Mouse (Mus musculus) lung, embryonic 15.5 days (tissue): ENCODE measurements around the gene Trip4. TPM values are rescaled to one million over a fixed set of nuclear protein-coding genes. Genes with fewer than 3 reads are reported as not detected.

Experiments
- ATAC-seq: fragments of 200-750 bp; cut with Nextera tagmentation; 2 replicates; pipeline ENCODE4 v1.8.0; 2017; ENCODE audit warnings: moderate number of reproducible peaks, borderline replicate concordance; ENCODE audit not compliant: low FRiP score, low TSS enrichment; ENCODE audit errors: extremely low read depth
- H3K27ac ChIP-seq: fragments of 300-500 bp; sonication (generic); 2 replicates; pipeline ENCODE4 v1.5.1; 2015; ENCODE audit warnings: moderate library complexity, mild to moderate bottlenecking, inconsistent platforms
- H3K27me3 ChIP-seq: fragments of 300-500 bp; sonication (generic); 2 replicates; pipeline ENCODE4 v1.6.1; 2015; ENCODE audit warnings: inconsistent platforms
- H3K36me3 ChIP-seq: fragments of 300-500 bp; sonication (generic); 2 replicates; pipeline ENCODE4 v1.6.1; 2015; ENCODE audit warnings: inconsistent platforms
- H3K4me1 ChIP-seq: fragments of 300-500 bp; sonication (generic); 2 replicates; pipeline ENCODE4 v1.6.1; 2015; ENCODE audit warnings: inconsistent platforms
- H3K4me2 ChIP-seq: fragments of 300-500 bp; sonication (generic); 2 replicates; pipeline ENCODE4 v1.6.1; 2015; ENCODE audit warnings: inconsistent platforms, mild to moderate bottlenecking, moderate library complexity
- H3K4me3 ChIP-seq: fragments of 300-500 bp; sonication (generic); 2 replicates; pipeline ENCODE4 v1.5.1; 2015; ENCODE audit warnings: mild to moderate bottlenecking, inconsistent platforms
- H3K9ac ChIP-seq: fragments of 300-500 bp; sonication (generic); 2 replicates; pipeline ENCODE4 v1.6.1; 2015; ENCODE audit warnings: inconsistent platforms
- H3K9me3 ChIP-seq: fragments of 300-500 bp; sonication (generic); 2 replicates; pipeline ENCODE4 v1.6.1; 2016; ENCODE audit warnings: inconsistent platforms
- WGBS: fragments of 180-500 bp; shearing (Covaris S2); methylation state at CpG from one replicate; pipeline ENCODE4 v1.1.7; 2015; 5-methylcytosine and 5-hydroxymethylcytosine counted together
- polyA plus RNA-seq: library from polyadenylated mRNA; unstranded; fragments of >200 nt; fragmentation: Nextera tagmentation; extraction: Ambion mirVana; gene quantifications from 2 replicates; pipeline ENCODE4 v1.2.1, GENCODE M21; 2015

The Trip4 gene
- 31.5 and 32.3 TPM in 2 replicates for polyA plus RNA-seq

DNA sequence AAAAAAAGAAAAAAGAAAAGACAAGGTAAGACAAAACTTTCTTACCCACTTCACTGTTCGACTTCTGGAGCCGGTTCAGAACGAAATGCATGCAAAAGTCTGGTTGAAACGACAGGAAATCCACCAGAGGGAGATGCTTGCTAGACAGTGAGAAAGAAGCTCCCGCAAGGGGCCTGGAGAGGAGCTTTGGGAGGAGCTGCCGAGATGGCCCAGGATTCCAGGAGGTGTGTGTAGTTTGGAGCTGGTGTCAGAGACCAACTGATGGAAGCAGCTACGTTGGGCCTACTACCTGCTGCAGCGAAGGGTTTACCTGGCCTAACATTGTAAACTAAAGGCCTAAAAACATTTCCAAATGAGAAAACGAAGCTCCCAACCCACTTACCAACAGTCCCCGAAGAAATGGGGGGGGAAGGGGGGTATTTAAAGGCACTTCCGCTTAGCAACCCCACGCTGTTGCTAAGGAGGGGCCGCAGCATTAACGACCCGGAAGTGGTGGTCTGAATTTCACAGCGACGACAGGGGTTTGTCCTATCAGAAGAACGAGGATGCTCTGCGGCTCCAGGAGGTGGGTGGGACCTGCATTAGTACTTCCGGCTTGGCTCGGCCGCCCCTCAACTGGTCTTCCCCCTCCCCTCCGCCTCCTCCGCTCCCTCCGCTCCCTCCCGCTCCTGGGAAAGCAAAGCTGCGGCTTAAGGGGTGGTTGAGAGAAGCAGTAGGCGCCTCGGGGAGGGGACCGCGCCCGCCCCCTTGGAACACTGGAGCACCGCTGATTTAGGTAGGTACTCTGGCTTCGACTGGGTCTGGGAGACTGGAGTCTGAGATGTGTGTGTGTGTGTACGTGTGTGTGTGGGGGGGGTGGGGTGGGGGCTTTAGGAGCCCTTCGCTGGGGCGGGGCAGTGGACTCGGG, at the start of gene Trip4, which contains the start of gene Csnk1g1:
TSS of gene Trip4 (minus strand) at position 401 of the 907 bp plus-strand sequence.
TSS of gene Csnk1g1 (plus strand) at position 531 of the 907 bp plus-strand sequence.
- Histone ChIP-seq H3K27me3 (no peaks in the 10 kb centered on the region), H3K9ac (peak within 1 kb of the TSS; percentile 83), H3K36me3 (peaks cover 14% of the 10 kb centered on the region), H3K27ac (peak within 1 kb of the TSS; percentile 94), H3K9me3 (no peaks in the 10 kb centered on the region), H3K4me3 (peak within 1 kb of the TSS; percentile 86), H3K4me2 (peak within 1 kb of the TSS; percentile 78), H3K4me1 (peaks cover 10% of the 10 kb centered on the region; the same call in 1 of the 2 replicates)
- under 1% methylated on average over 38 of the region's 38 CpGs for WGBS
- peak; percentile 99 for ATAC-seq

DNA sequence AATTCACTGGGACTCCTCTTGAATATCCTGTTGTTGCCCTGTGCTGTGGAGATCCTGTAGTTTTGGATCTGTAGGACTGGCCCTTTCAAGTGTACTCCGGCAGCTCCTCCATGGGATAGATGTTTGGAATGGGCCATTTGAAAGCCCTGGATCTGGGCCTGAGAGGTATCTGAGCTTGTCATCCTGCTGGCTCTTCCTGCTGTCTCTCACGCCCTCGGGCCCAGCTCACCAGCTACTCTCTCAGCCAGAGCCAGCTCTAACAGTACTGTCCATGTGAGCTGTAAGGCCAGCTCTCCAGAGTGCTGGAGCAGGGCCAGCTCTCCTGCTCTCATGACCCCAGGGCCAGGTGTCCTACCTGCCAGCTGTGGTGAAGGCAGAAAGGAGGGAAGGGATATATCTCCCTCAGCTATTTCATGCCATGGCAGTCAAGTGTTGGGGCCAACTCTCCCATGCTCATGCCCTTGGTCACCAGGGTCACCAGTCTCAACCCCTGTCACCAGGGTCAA, 42.5 kb upstream of the Trip4 start:
- Histone ChIP-seq H3K4me1 (no peaks in the 10 kb centered on the region), H3K9me3 (no peaks in the 10 kb centered on the region), H3K36me3 (no peaks in the 10 kb centered on the region), H3K4me3 (no peak overlapping the region), H3K27me3 (no peaks in the 10 kb centered on the region), H3K27ac (no peak overlapping the region), H3K4me2 (no peak overlapping the region), H3K9ac (no peak overlapping the region)
- WGBS, result 78% methylated on average over 3 of the region's 3 CpGs
- ATAC-seq, result no peak

DNA sequence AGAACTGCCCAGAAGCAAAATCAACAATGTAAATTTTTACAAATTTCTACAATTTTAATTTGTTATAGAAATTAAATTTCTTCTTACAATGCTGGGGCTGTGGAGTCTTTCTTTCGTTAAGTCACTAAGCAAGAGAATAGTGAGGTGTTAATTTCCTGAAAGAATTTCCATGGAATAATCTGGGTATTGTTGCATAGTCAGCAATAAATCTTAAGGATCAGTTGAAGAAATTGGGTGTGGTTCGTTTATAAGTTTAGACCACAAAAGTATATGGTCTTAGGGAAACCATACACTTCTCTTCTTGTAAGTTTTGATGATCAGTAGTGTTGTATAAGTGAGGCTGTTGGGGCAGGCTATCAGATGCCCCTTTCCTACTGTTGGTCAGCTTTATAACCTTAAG, 29.0 kb upstream of the Trip4 start:
- 92% methylated on average over 2 of the region's 2 CpGs for WGBS
- H3K4me3 ChIP-seq, result no peak overlapping the region
- ATAC-seq, result no peak

DNA sequence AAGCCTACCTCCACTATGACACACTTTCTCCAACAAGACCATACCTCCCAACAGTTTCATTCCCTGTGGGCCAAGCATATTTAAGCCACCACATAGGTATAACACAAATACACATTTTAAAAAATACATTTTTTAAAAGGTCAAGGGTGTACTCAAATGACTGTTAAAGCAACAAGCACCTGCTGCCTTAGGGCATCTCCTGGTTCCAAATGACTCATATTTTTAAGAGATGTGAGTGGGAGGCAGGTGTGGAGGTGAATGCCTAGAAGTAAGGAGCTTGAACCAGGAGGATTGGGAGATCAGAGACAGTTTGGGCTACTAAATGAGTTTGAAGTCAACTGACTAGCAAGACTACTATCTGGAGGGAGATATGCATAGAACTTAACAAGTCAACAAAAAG, 21.2 kb upstream of the Trip4 start:
- H3K9ac ChIP-seq, result no peak overlapping the region
- no peak overlapping the region for H3K4me3 ChIP-seq
- H3K27me3 ChIP-seq, result no peaks in the 10 kb centered on the region
- no peaks in the 10 kb centered on the region for H3K9me3 ChIP-seq
- no peak overlapping the region for H3K4me2 ChIP-seq
- H3K36me3 ChIP-seq, result no peaks in the 10 kb centered on the region
- no peaks in the 10 kb centered on the region for H3K4me1 ChIP-seq
- no peak for ATAC-seq
- H3K27ac ChIP-seq, result no peak overlapping the region

More for the DNA sequence above, 29.0 kb upstream of the Trip4 start:
- H3K4me2 ChIP-seq, result no peak overlapping the region
- no peaks in the 10 kb centered on the region for H3K9me3 ChIP-seq
- no peaks in the 10 kb centered on the region for H3K36me3 ChIP-seq
- no peak overlapping the region for H3K27ac ChIP-seq
- H3K4me1 ChIP-seq, result no peaks in the 10 kb centered on the region
- H3K9ac ChIP-seq, result no peak overlapping the region
- H3K27me3 ChIP-seq, result no peaks in the 10 kb centered on the region

DNA sequence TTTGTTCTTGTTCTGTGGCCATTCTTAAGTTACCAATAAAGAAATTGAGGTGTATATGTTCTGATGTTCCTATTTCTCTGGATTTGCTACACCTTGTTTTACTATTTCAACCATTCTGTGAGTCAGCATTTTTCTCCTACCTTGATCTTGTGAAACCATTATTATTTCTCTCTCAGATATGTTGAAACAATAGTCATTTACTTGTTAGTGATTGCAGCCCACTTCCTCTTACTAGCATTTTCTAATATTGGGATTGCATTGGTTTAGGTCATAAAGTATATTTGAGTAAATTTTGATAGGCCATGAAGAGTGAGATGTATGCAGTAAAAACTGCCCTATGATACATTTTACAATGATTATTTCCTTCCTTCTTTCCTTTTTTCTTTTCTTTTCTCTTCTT, 19.9 kb upstream of the Trip4 start:
- H3K4me1 ChIP-seq, result no peaks in the 10 kb centered on the region
- ATAC-seq, result no peak
- no peaks in the 10 kb centered on the region for H3K9me3 ChIP-seq
- no peak overlapping the region for H3K27ac ChIP-seq
- H3K27me3 ChIP-seq, result no peaks in the 10 kb centered on the region
- no peak overlapping the region for H3K4me3 ChIP-seq
- no peak overlapping the region for H3K9ac ChIP-seq
- H3K4me2 ChIP-seq, result no peak overlapping the region
- no peaks in the 10 kb centered on the region for H3K36me3 ChIP-seq

DNA sequence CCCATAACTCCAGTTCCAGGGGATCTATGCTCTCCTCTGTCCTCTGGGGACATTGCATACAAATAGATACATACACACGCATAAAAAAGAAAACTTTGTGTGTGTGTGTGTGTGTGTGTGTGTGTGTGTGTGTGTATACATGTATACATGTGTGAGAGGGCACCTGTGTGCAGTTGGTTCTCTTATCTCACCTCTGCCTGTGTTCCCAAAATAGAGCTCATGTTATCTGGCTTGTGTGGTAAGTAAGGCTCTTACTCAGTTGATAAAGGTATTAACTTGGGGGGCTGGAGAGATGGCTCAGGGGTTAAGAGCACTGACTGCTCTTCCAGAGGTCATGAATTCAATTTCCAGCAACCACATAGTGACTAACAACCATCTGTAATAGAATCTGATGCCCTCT, 8.4 kb upstream of the Trip4 start:
- no peak overlapping the region for H3K4me2 ChIP-seq
- no peak overlapping the region for H3K27ac ChIP-seq
- no peaks in the 10 kb centered on the region for H3K9me3 ChIP-seq
- H3K36me3 ChIP-seq, result no peaks in the 10 kb centered on the region
- ATAC-seq, result no peak
- no peaks in the 10 kb centered on the region for H3K27me3 ChIP-seq
- no peaks in the 10 kb centered on the region for H3K4me1 ChIP-seq
- no peak overlapping the region for H3K4me3 ChIP-seq
- no peak overlapping the region for H3K9ac ChIP-seq
- 79% methylated on average over 1 of the region's 1 CpGs for WGBS

DNA sequence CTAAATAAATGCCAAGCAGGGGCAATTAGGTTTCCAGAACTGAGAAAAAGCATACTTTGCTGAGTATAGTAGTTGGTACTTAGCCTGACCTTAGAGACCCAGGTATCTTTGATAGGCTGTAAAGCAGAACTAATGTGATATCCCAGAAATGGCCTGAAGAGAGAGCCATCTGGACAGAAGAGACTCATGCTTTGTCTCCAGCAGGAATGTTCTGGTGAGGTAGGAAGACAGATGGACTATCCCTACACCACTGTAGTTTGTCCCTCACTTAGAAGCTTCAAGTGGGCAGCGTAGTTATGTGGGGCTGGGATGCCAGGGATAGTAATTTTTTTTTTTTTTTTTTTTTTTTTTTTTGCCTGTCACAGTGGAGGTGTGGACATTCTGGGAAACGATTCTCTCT, 5.4 kb upstream of the Trip4 start:
- Histone ChIP-seq H3K36me3 (no peaks in the 10 kb centered on the region), H3K27ac (no peak overlapping the region), H3K9me3 (no peaks in the 10 kb centered on the region), H3K9ac (no peak overlapping the region), H3K4me3 (no peak overlapping the region), H3K4me1 (peaks cover 6% of the 10 kb centered on the region; the same call in 1 of the 2 replicates), H3K4me2 (no peak overlapping the region), H3K27me3 (no peaks in the 10 kb centered on the region)
- ATAC-seq, result no peak
- 80% methylated on average over 2 of the region's 2 CpGs for WGBS

DNA sequence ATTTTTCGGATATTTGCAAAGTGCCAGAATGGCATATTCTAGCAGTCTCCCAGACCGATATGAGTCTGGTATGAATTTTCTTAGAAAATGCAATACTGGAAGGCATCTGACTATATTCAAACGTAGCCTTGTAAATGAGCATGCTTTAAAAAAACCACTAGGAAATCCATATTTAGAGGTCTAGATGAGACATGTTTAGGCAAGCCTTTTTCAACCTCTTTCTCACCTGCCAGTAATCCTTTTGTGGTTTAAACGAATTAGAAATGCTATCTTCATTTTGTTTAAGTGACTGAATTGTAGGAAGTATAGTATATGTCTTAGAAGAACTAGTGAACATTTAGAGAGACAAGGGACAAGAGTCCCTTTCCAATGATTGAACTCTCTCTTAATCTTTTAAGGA, 1.2 kb upstream of the Trip4 start:
- no peaks in the 10 kb centered on the region for H3K9me3 ChIP-seq
- H3K4me1 ChIP-seq, result peaks cover 10% of the 10 kb centered on the region; the same call in 1 of the 2 replicates
- no peak for ATAC-seq
- peak overlapping the region; percentile 86 for H3K4me3 ChIP-seq
- peak overlapping the region; percentile 78 for H3K4me2 ChIP-seq
- H3K36me3 ChIP-seq, result peaks cover 7% of the 10 kb centered on the region
- H3K27ac ChIP-seq, result peak overlapping the region; percentile 94
- 7% methylated on average over 4 of the region's 4 CpGs for WGBS
- peak overlapping the region; percentile 83 for H3K9ac ChIP-seq
- H3K27me3 ChIP-seq, result no peaks in the 10 kb centered on the region

DNA sequence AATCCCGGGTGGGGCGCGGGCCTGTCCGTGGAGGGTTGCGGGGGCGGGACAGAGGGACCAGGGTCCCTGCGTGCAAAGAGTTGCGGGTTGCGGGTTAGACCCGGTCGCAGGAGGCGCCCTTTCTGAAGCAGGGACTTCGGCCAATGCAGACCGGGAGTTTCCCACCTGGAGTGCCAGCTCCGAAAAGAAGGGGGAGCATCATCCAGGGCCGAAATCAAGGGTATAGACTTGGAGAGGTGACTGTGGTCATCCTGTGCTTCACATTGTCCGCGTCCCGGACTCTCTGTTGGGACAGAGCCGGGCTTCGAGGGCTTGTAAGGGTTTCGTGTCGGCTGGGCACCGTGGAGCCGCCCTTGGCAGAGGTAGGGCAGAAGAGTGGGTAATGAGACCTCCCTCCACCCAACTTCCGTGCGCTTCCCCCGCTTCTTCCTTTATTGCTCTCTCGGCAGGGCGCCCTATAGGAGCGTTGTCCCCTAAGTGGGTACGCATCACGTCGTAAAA, 757 bp upstream of the Trip4 start:
- peak; percentile 58 for ATAC-seq
- Histone ChIP-seq H3K36me3 (peaks cover 9% of the 10 kb centered on the region), H3K4me3 (peak overlapping the region; percentile 86), H3K9me3 (no peaks in the 10 kb centered on the region), H3K27me3 (no peaks in the 10 kb centered on the region), H3K9ac (peak overlapping the region; percentile 83), H3K4me1 (peaks cover 10% of the 10 kb centered on the region; the same call in 1 of the 2 replicates), H3K4me2 (peak overlapping the region; percentile 78), H3K27ac (peak overlapping the region; percentile 94)
- under 1% methylated on average over 34 of the region's 34 CpGs for WGBS

DNA sequence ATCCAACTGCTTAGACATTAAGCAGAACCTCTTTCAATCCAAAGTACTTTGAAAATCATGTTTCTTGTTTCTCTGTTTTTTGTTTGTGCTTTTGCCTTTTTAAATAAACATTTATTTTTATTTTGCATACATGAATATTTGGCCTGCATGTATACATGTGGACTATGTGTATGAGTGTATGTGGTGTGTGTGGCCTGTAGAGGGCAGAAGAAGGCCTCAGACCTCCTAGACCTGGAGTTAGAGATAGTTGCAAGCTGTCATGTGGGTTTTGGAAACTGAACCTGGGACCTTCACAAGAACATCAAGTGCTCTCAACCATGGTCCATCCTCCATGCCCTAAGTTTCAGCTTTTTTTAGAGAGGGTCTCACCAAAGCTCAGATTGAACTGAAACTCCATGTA, 5.2 kb downstream of the Trip4 start:
- H3K27me3 ChIP-seq, result no peaks in the 10 kb centered on the region
- H3K4me2 ChIP-seq, result no peak overlapping the region
- peaks cover 5% of the 10 kb centered on the region; the same call in 1 of the 2 replicates for H3K4me1 ChIP-seq
- H3K36me3 ChIP-seq, result peaks cover 38% of the 10 kb centered on the region
- no peak overlapping the region for H3K4me3 ChIP-seq
- H3K9ac ChIP-seq, result no peak overlapping the region
- no peak overlapping the region for H3K27ac ChIP-seq
- ATAC-seq, result no peak
- H3K9me3 ChIP-seq, result no peaks in the 10 kb centered on the region

DNA sequence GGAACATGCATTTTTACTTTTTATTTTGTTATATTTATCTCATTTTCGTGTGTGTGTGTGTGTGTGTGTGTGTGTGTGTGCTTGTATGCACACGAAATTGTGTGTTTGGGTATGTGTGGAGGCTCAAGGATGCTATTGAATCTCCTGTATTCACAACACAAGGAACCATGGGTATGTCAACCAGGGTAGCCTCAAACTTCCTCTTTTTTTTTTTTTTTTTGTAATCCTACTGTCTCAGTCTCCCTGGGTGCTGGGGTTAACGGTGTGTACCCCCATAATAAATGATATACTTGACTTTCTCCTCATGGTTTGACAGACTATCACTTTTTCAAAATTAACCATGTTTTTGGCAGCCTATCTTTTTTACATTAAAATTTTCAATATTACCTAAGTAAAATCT, 5.7 kb downstream of the Trip4 start:
- Histone ChIP-seq H3K4me2 (no peak overlapping the region), H3K9ac (no peak overlapping the region), H3K4me3 (no peak overlapping the region), H3K27ac (no peak overlapping the region), H3K4me1 (peaks cover 3% of the 10 kb centered on the region; the same call in 1 of the 2 replicates), H3K27me3 (no peaks in the 10 kb centered on the region), H3K9me3 (no peaks in the 10 kb centered on the region), H3K36me3 (peaks cover 39% of the 10 kb centered on the region)
- WGBS, result 96% methylated on average over 3 of the region's 3 CpGs
- no peak for ATAC-seq

DNA sequence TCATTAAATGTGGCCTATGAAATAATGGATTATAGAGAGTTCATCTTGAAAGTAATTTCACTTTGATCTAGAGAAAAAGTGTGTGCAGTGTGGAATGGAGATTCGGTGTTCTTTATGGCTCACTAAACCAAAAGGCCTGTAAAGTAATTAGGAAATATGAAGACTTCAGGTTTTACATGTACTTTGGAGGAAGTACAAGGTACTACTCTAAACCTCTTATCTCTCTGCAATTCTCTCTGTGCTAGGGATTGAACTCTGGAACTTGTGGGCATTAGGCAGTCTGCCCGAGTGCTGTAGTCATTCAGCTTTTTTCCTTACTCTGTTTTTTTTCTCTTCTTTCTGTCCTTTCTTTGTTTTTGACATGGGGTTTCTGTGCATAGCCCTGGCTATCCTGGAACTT, 11.6 kb downstream of the Trip4 start:
- WGBS, result 79% methylated on average over 2 of the region's 2 CpGs
- no peak overlapping the region for H3K27ac ChIP-seq
- H3K9me3 ChIP-seq, result no peaks in the 10 kb centered on the region
- no peak overlapping the region for H3K4me3 ChIP-seq
- H3K4me1 ChIP-seq, result peaks cover 6% of the 10 kb centered on the region
- ATAC-seq, result no peak
- H3K4me2 ChIP-seq, result no peak overlapping the region
- no peaks in the 10 kb centered on the region for H3K27me3 ChIP-seq
- peaks cover 52% of the 10 kb centered on the region for H3K36me3 ChIP-seq
- H3K9ac ChIP-seq, result no peak overlapping the region
